Mouse (Mus musculus): ENCODE data around the gene Olfr764-ps1. TPM values are rescaled to one million over a fixed set of nuclear protein-coding genes. Genes with fewer than 3 reads are reported as not detected.

The Olfr764-ps1 gene
- total RNA-seq, 2 experiments from 2014 or later, result not detected

Other genes starting within 250 kb of the Olfr764-ps1 start
- gene Mmp19, start 249.0 kb downstream of the Olfr764-ps1 start, total RNA-seq (2021), result under 1 TPM; 0.39 to 0.78 TPM
- 10 to 100 TPM; 65.6 to 66.1 TPM for gene Dnajc14, start 235.8 kb downstream of the Olfr764-ps1 start, total RNA-seq (2021)
- 10 to 100 TPM in 1 of 2 experiments, 1 to 10 TPM in 1; 8.8 to 10.2 TPM for gene Tmem198b, start 235.5 kb downstream of the Olfr764-ps1 start, total RNA-seq (2021)
- 10 to 100 TPM; 37.1 to 40.7 TPM for gene Sarnp, start 222.6 kb downstream of the Olfr764-ps1 start, total RNA-seq (2021)
- gene Ormdl2, start 218.3 kb downstream of the Olfr764-ps1 start, total RNA-seq (2021), result 1 to 10 TPM; 6.9 to 7.5 TPM
- 10 to 100 TPM; 12.8 to 14.9 TPM for gene Gdf11, start 148.2 kb downstream of the Olfr764-ps1 start, total RNA-seq (2021)
- gene Cd63, start 138.9 kb downstream of the Olfr764-ps1 start, total RNA-seq (2021), result 10 to 100 TPM; 65.0 to 74.0 TPM
- gene Rdh5, start 117.0 kb downstream of the Olfr764-ps1 start, total RNA-seq (2021), result 1 to 10 TPM; 6.0 to 8.2 TPM
- gene Bloc1s1, start 115.9 kb downstream of the Olfr764-ps1 start, total RNA-seq (2021), result 10 to 100 TPM; 81.4 to 86.2 TPM
- 10 to 100 TPM; 12.4 to 15.5 TPM for gene Itga7, start 106.1 kb downstream of the Olfr764-ps1 start, total RNA-seq (2021)
- not detected for gene Mettl7b, start 78.9 kb downstream of the Olfr764-ps1 start, total RNA-seq (2021)
- gene Olfr9, start 50.5 kb downstream of the Olfr764-ps1 start, total RNA-seq (2021), result not detected
- not detected for gene Olfr763, start 29.1 kb downstream of the Olfr764-ps1 start, total RNA-seq (2021)
- not detected for gene Olfr765, start 10.1 kb upstream of the Olfr764-ps1 start, total RNA-seq (2021)
- gene Olfr766-ps1, start 29.1 kb upstream of the Olfr764-ps1 start, total RNA-seq (2021), result not detected
- gene Olfr767, start 43.0 kb upstream of the Olfr764-ps1 start, total RNA-seq (2021), result not detected
- not detected for gene Olfr768, start 59.5 kb upstream of the Olfr764-ps1 start, total RNA-seq (2021)
- not detected for gene Olfr769, start 78.0 kb upstream of the Olfr764-ps1 start, total RNA-seq (2021)
- gene Olfr770, start 99.1 kb upstream of the Olfr764-ps1 start, total RNA-seq (2021), result not detected
- not detected for gene Olfr771, start 124.9 kb upstream of the Olfr764-ps1 start, total RNA-seq (2021)
- gene Olfr772, start 138.0 kb upstream of the Olfr764-ps1 start, total RNA-seq (2021), result not detected
- not detected for gene Olfr773, start 147.5 kb upstream of the Olfr764-ps1 start, total RNA-seq (2021)
- gene Olfr774, start 196.3 kb upstream of the Olfr764-ps1 start, total RNA-seq (2021), result not detected
- gene Olfr775, start 208.5 kb upstream of the Olfr764-ps1 start, total RNA-seq (2021), result not detected
- not detected for gene Olfr776, start 219.2 kb upstream of the Olfr764-ps1 start, total RNA-seq (2021)
- not detected for gene Olfr777, start 231.6 kb upstream of the Olfr764-ps1 start, total RNA-seq (2021)

Measured in left cerebral cortex, postnatal 25 days (tissue).